Mouse (Mus musculus) frontal cortex, adult (tissue): ENCODE results near the gene Srsf6.

ENCODE experiments used
- ATAC-seq: cut with Nextera tagmentation; 2 replicates; pipeline ENCODE4 v1.9.2; 2017; ENCODE audit warnings: mild to moderate bottlenecking, moderate library complexity, mixed read lengths; ENCODE audit not compliant: low TSS enrichment

Srsf6 gene

GRCm38 (mm10) chr2:162932706-162933105 is 1.4 kb downstream of the Srsf6 start:
- ATAC-seq: no peak

GRCm38 (mm10) chr2:162934421-162934820 is 3.1 kb downstream of the Srsf6 start:
- ATAC-seq: no peak

- ATAC-seq: no peak
These were observed 4.4 kb downstream of the Srsf6 start for GRCm38 (mm10) chr2:162935700-162936099.

GRCm38 (mm10) chr2:162939562-162939961 is 8.2 kb downstream of the Srsf6 start:
- no peak for ATAC-seq

GRCm38 (mm10) chr2:162943148-162943846 is 12.0 kb downstream of the Srsf6 start, which contains the start of gene L3mbtl1:
TSS of gene L3mbtl1 (plus strand) at chr2:162943472.
- peak; percentile 78 for ATAC-seq

GRCm38 (mm10) chr2:162943931-162944330 is 12.6 kb downstream of the Srsf6 start:
- no peak for ATAC-seq

- ATAC-seq: no peak
These were observed 15.6 kb downstream of the Srsf6 start for GRCm38 (mm10) chr2:162946964-162947363.

- ATAC-seq: peak; percentile 29; the same call in 1 of the 2 replicates
These were observed 16.4 kb downstream of the Srsf6 start for GRCm38 (mm10) chr2:162947736-162948135.

GRCm38 (mm10) chr2:162948221-162948620 is 16.9 kb downstream of the Srsf6 start:
- peak; percentile 20 for ATAC-seq

- no peak for ATAC-seq
These were observed 19.4 kb downstream of the Srsf6 start for GRCm38 (mm10) chr2:162950776-162951175.

GRCm38 (mm10) chr2:162956843-162957242 is 25.5 kb downstream of the Srsf6 start:
- ATAC-seq: no peak

- no peak for ATAC-seq
These were observed 30.0 kb downstream of the Srsf6 start for GRCm38 (mm10) chr2:162961321-162961720.

GRCm38 (mm10) chr2:162966734-162967133 is 35.4 kb downstream of the Srsf6 start:
- no peak for ATAC-seq

- ATAC-seq: no peak
These were observed 37.0 kb downstream of the Srsf6 start for GRCm38 (mm10) chr2:162968357-162968756.

GRCm38 (mm10) chr2:162969101-162969500 is 37.8 kb downstream of the Srsf6 start:
- no peak for ATAC-seq

- ATAC-seq: no peak
These were observed 39.6 kb downstream of the Srsf6 start for GRCm38 (mm10) chr2:162970896-162971295.

GRCm38 (mm10) chr2:162972752-162973151 is 41.4 kb downstream of the Srsf6 start:
- ATAC-seq: no peak

- ATAC-seq: no peak
These were observed 41.9 kb downstream of the Srsf6 start for GRCm38 (mm10) chr2:162973206-162973605.

GRCm38 (mm10) chr2:162973637-162974036 is 42.3 kb downstream of the Srsf6 start:
- peak; percentile 2; the same call in 1 of the 2 replicates for ATAC-seq

- peak; percentile 64 for ATAC-seq
These were observed 43.9 kb downstream of the Srsf6 start for GRCm38 (mm10) chr2:162975157-162975775.

- ATAC-seq: no peak
These were observed 44.7 kb downstream of the Srsf6 start for GRCm38 (mm10) chr2:162976001-162976400.

GRCm38 (mm10) chr2:162984381-162984780 is 53.1 kb downstream of the Srsf6 start:
- no peak for ATAC-seq

- ATAC-seq: no peak
These were observed 54.6 kb downstream of the Srsf6 start for GRCm38 (mm10) chr2:162985923-162986322.
